Mouse (Mus musculus) small intestine, adult 2 months (tissue): ENCODE measurements around the gene Spata31d1d.

Experiments
- CTCF ChIP-seq: fragments of 200-500 bp; IDR thresholded peaks from 2 replicates; pipeline ENCODE4 v1.5.1; 2012; ENCODE audit warnings: low read depth, mild to moderate bottlenecking, control low read depth, inconsistent platforms, low read length, moderate library complexity, mixed read lengths; ENCODE audit not compliant: insufficient replicate concordance, insufficient read length; ENCODE audit errors: extremely low read depth
- POLR2A ChIP-seq: fragments of 200-500 bp; IDR thresholded peaks from 2 replicates; pipeline ENCODE4 v1.6.1; 2012; ENCODE audit warnings: low read depth, mild to moderate bottlenecking, control low read depth, inconsistent platforms, low read length, moderate library complexity

- TF ChIP-seq CTCF (no peak), POLR2A (no peak)
Measured at GRCm38 (mm10) chr13:59690576-59690975, 41.0 kb downstream of the Spata31d1d start.
